Mouse (Mus musculus): ENCODE measurements around the gene Gabrg3. TPM values are rescaled to one million over a fixed set of nuclear protein-coding genes. Genes with fewer than 3 reads are reported as not detected.

Gabrg3 gene
- polyA plus RNA-seq, 1 experiment from 2014 or later, result 0.10 TPM

GRCm38 (mm10) chr7:56765612-56766445 is 621.2 kb downstream of the Gabrg3 start:
- DNase-seq (ENCODE audit: low spot score), result no peak

GRCm38 (mm10) chr7:56729225-56729624 is 657.8 kb downstream of the Gabrg3 start:
- no peak for DNase-seq (ENCODE audit: low spot score)

Other genes starting within 250 kb of the Gabrg3 start
- gene Gabrb3, start 32.5 kb upstream of the Gabrg3 start, polyA plus RNA-seq (2015; fragmentation: Nextera tagmentation; extraction: Ambion mirVana), result 0.08 and 0.10 TPM in 2 replicates
- gene Gabra5, start 122.9 kb upstream of the Gabrg3 start, polyA plus RNA-seq (2015; fragmentation: Nextera tagmentation; extraction: Ambion mirVana), result 0.10 and 0.13 TPM in 2 replicates